Mouse (Mus musculus) lung, embryonic 14.5 days (tissue): ENCODE measurements around the gene Txndc16. TPM values are rescaled to one million over a fixed set of nuclear protein-coding genes. Genes with fewer than 3 reads are reported as not detected.

Source experiments
- ATAC-seq: fragments of 200-750 bp; cut with Nextera tagmentation; 2 replicates; pipeline ENCODE4 v1.8.0; 2017; ENCODE audit warnings: mild to moderate bottlenecking, moderate TSS enrichment, moderate library complexity; ENCODE audit not compliant: insufficient read depth
- DNase-seq: peaks from one replicate; pipeline ENCODE4 v3.0.0-alpha.2; 2015
- H3K27ac ChIP-seq: fragments of 300-500 bp; sonication (generic); 2 replicates; pipeline ENCODE4 v1.5.1; 2014; ENCODE audit warnings: low read depth, mild to moderate bottlenecking, moderate library complexity
- H3K27me3 ChIP-seq: fragments of 300-500 bp; sonication (generic); 2 replicates; pipeline ENCODE4 v1.6.1; 2014; ENCODE audit warnings: low read length, control low read depth; ENCODE audit not compliant: insufficient read depth
- H3K36me3 ChIP-seq: fragments of 300-500 bp; sonication (generic); 2 replicates; pipeline ENCODE4 v1.6.1; 2014; ENCODE audit warnings: control low read depth; ENCODE audit not compliant: insufficient read depth
- H3K4me1 ChIP-seq: fragments of 300-500 bp; sonication (generic); 2 replicates; pipeline ENCODE4 v1.6.1; 2014; ENCODE audit warnings: antibody characterized with exemption, control low read depth; ENCODE audit not compliant: insufficient read depth
- H3K4me2 ChIP-seq: fragments of 300-500 bp; sonication (generic); 2 replicates; pipeline ENCODE4 v1.6.1; 2014; ENCODE audit warnings: mild to moderate bottlenecking
- H3K4me3 ChIP-seq: fragments of 300-500 bp; sonication (generic); 2 replicates; pipeline ENCODE4 v1.5.1; 2014; ENCODE audit warnings: low read depth, low read length
- H3K9ac ChIP-seq: fragments of 300-500 bp; sonication (generic); 2 replicates; pipeline ENCODE4 v1.6.1; 2014
- H3K9me3 ChIP-seq: fragments of 300-500 bp; sonication (generic); 2 replicates; pipeline ENCODE4 v1.6.1; 2016; ENCODE audit warnings: low read depth, low read length, control low read depth
- CTCF ChIP-seq: IDR thresholded peaks from 2 replicates; pipeline ENCODE4 v1.5.1; 2016; ENCODE audit warnings: antibody characterized with exemption, low read depth
- WGBS: fragments of 180-500 bp; shearing (Covaris S2); extraction: QIAGEN DNeasy Blood & Tissue Kit; methylation state at CpG from one replicate; pipeline ENCODE4 v1.1.7; 2014; 5-methylcytosine and 5-hydroxymethylcytosine counted together
- polyA plus RNA-seq: library from polyadenylated mRNA; unstranded; fragments of >200 nt; fragmentation: Nextera tagmentation; extraction: Ambion mirVana; gene quantifications from 2 replicates; pipeline ENCODE4 v1.2.1, GENCODE M21; 2014

Gene Txndc16
- polyA plus RNA-seq, 1 experiment from 2014 or later: 17.5 TPM

- peak; percentile 82 for DNase-seq
- Histone ChIP-seq H3K9ac (no peak overlapping the region), H3K36me3 (no peaks in the 10 kb centered on the region), H3K4me2 (no peak overlapping the region), H3K4me3 (no peak overlapping the region), H3K4me1 (no peaks in the 10 kb centered on the region), H3K9me3 (no peaks in the 10 kb centered on the region), H3K27ac (no peak overlapping the region), H3K27me3 (no peaks in the 10 kb centered on the region)
- ATAC-seq: no peak
- peak; percentile 27 for TF ChIP-seq CTCF
- 78% methylated on average over 2 of the region's 2 CpGs for WGBS
These were observed 66.9 kb downstream of the Txndc16 start for GRCm38 (mm10) chr14:45153258-45153657.

GRCm38 (mm10) chr14:45142511-45142910 is 77.6 kb downstream of the Txndc16 start:
- Histone ChIP-seq H3K4me1 (no peaks in the 10 kb centered on the region), H3K36me3 (no peaks in the 10 kb centered on the region), H3K27ac (no peak overlapping the region), H3K4me2 (no peak overlapping the region), H3K9ac (no peak overlapping the region), H3K27me3 (no peaks in the 10 kb centered on the region), H3K9me3 (no peaks in the 10 kb centered on the region), H3K4me3 (no peak overlapping the region)
- ATAC-seq (peak; percentile 72), DNase-seq (peak; percentile 88)
- 41% methylated on average over 4 of the region's 4 CpGs for WGBS
- peak; percentile 79 for TF ChIP-seq CTCF

- peak; percentile 74 for DNase-seq
- no peak for TF ChIP-seq CTCF
- H3K4me1 ChIP-seq: no peaks in the 10 kb centered on the region
These were observed 79.6 kb downstream of the Txndc16 start for GRCm38 (mm10) chr14:45140344-45141080.

GRCm38 (mm10) chr14:45135961-45136360 is 84.2 kb downstream of the Txndc16 start:
- no peak overlapping the region for H3K27ac ChIP-seq
- no peaks in the 10 kb centered on the region for H3K27me3 ChIP-seq
- DNase-seq (peak; percentile 55), ATAC-seq (peak; percentile 45)
- no peaks in the 10 kb centered on the region for H3K4me1 ChIP-seq
- no peaks in the 10 kb centered on the region for H3K9me3 ChIP-seq
- 47% methylated on average over 2 of the region's 2 CpGs for WGBS
- H3K9ac ChIP-seq: no peak overlapping the region
- TF ChIP-seq CTCF: no peak
- no peak overlapping the region for H3K4me2 ChIP-seq
- H3K36me3 ChIP-seq: no peaks in the 10 kb centered on the region
- H3K4me3 ChIP-seq: no peak overlapping the region

More at GRCm38 (mm10) chr14:45140344-45141080, 79.6 kb downstream of the Txndc16 start:
- no peaks in the 10 kb centered on the region for H3K27me3 ChIP-seq
- no peak for ATAC-seq
- H3K27ac ChIP-seq: no peak overlapping the region
- H3K4me3 ChIP-seq: no peak overlapping the region
- H3K36me3 ChIP-seq: no peaks in the 10 kb centered on the region
- no peaks in the 10 kb centered on the region for H3K9me3 ChIP-seq
- 62% methylated on average over 17 of the region's 17 CpGs for whole genome bisulfite sequencing
- no peak overlapping the region for H3K4me2 ChIP-seq
- H3K9ac ChIP-seq: no peak overlapping the region

- TF ChIP-seq CTCF: no peak
- 27% methylated on average over 9 of the region's 9 CpGs for WGBS
- H3K4me1 ChIP-seq: no peaks in the 10 kb centered on the region
- peak; percentile 61 for DNase-seq
- no peak overlapping the region for H3K4me2 ChIP-seq
- H3K27me3 ChIP-seq: no peaks in the 10 kb centered on the region
- no peak overlapping the region for H3K27ac ChIP-seq
- no peaks in the 10 kb centered on the region for H3K36me3 ChIP-seq
- no peaks in the 10 kb centered on the region for H3K9me3 ChIP-seq
- peak; percentile 53 for ATAC-seq
- H3K4me3 ChIP-seq: no peak overlapping the region
- no peak overlapping the region for H3K9ac ChIP-seq
These were observed 84.6 kb downstream of the Txndc16 start for GRCm38 (mm10) chr14:45135560-45135959.

GRCm38 (mm10) chr14:45118359-45118758 is 101.8 kb downstream of the Txndc16 start:
- ATAC-seq (peak; percentile 79; the same call in 1 of the 2 replicates), DNase-seq (peak; percentile 54)
- WGBS: 26% methylated on average over 4 of the region's 4 CpGs
- Histone ChIP-seq H3K4me1 (no peaks in the 10 kb centered on the region), H3K9me3 (no peaks in the 10 kb centered on the region), H3K4me3 (no peak overlapping the region), H3K27me3 (no peaks in the 10 kb centered on the region), H3K27ac (no peak overlapping the region), H3K4me2 (no peak overlapping the region), H3K36me3 (no peaks in the 10 kb centered on the region), H3K9ac (no peak overlapping the region)
- no peak for TF ChIP-seq CTCF

GRCm38 (mm10) chr14:45102201-45102600 is 117.9 kb downstream of the Txndc16 start:
- H3K27ac ChIP-seq: no peak overlapping the region
- no peaks in the 10 kb centered on the region for H3K36me3 ChIP-seq
- H3K27me3 ChIP-seq: no peaks in the 10 kb centered on the region
- no peaks in the 10 kb centered on the region for H3K4me1 ChIP-seq
- no peak overlapping the region for H3K4me2 ChIP-seq
- TF ChIP-seq CTCF: no peak
- no peak overlapping the region for H3K4me3 ChIP-seq
- no peak overlapping the region for H3K9ac ChIP-seq
- DNase-seq (no peak), ATAC-seq (no peak)
- WGBS: 82% methylated on average over 8 of the region's 8 CpGs
- no peaks in the 10 kb centered on the region for H3K9me3 ChIP-seq
